Mouse (Mus musculus): ENCODE data around the gene Pcdh10. TPM values are rescaled to one million over a fixed set of nuclear protein-coding genes. Genes with fewer than 3 reads are reported as not detected.

Pcdh10 gene
- polyA plus RNA-seq (2012; rRNA removed): 54.1 and 62.0 TPM in 2 replicates

DNA sequence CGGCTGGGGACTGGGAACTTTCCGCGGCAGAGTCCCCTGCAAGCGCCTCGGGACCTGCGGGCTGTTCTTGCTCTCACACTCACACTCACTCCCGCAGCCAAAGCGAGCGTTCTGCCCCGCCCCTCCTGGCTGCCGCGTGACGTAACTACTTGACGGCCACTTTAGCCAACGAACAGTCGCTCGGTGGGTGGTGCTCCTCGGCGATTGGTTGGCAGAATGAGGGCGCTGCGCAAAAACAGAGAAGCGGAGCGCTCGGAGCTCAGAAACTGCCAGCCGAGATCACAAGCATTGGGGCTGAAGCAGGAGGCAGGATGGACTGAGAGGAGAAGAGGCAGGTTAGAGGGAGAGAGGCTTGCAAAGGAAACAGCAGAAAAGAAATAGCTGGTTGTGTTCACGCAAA is at the start of gene Pcdh10:
Gene Pcdh10, plus strand, starts transcription at position 254 of the 400 bp plus-strand sequence.

Measured in central nervous system, embryonic 18 days (tissue).